Mouse (Mus musculus) heart, embryonic 10.5 days (tissue): ENCODE measurements around the gene Mmp9. TPM values are rescaled to one million over a fixed set of nuclear protein-coding genes. Genes with fewer than 3 reads are reported as not detected.

Experiments
- DNase-seq: peaks from one replicate; pipeline ENCODE4 v3.0.0-alpha.2; 2017; ENCODE audit warnings: low spot score
- H3K27ac ChIP-seq: fragments of 300-500 bp; sonication (generic); 2 replicates; pipeline ENCODE4 v1.5.1; 2016; ENCODE audit warnings: mild to moderate bottlenecking
- H3K27me3 ChIP-seq: fragments of 300-500 bp; sonication (generic); 2 replicates; pipeline ENCODE4 v1.6.1; 2016; ENCODE audit warnings: mild to moderate bottlenecking; ENCODE audit not compliant: poor library complexity, insufficient read depth, severe bottlenecking
- H3K36me3 ChIP-seq: fragments of 300-500 bp; sonication (generic); 2 replicates; pipeline ENCODE4 v1.6.1; 2016; ENCODE audit warnings: mild to moderate bottlenecking, moderate library complexity
- H3K4me1 ChIP-seq: fragments of 300-500 bp; sonication (generic); 2 replicates; pipeline ENCODE4 v1.6.1; 2016; ENCODE audit warnings: mild to moderate bottlenecking
- H3K4me3 ChIP-seq: fragments of 300-500 bp; sonication (generic); 2 replicates; pipeline ENCODE4 v1.5.1; 2016; ENCODE audit warnings: mild to moderate bottlenecking, moderate library complexity
- H3K9me3 ChIP-seq: fragments of 300-500 bp; sonication (generic); 2 replicates; pipeline ENCODE4 v1.6.1; 2016; ENCODE audit warnings: mild to moderate bottlenecking, moderate library complexity
- WGBS: fragments of 180-500 bp; shearing (Covaris S2); methylation state at CpG from one replicate; pipeline ENCODE4 v1.1.7; 2016; 5-methylcytosine and 5-hydroxymethylcytosine counted together
- polyA plus RNA-seq: library from polyadenylated mRNA; unstranded; fragments of >200 nt; fragmentation: Nextera tagmentation; extraction: Ambion mirVana; gene quantifications from 2 replicates; pipeline ENCODE4 v1.2.1, GENCODE M21; 2016

Mmp9 gene
- 0.53 and 1.1 TPM in 2 replicates for polyA plus RNA-seq

DNA sequence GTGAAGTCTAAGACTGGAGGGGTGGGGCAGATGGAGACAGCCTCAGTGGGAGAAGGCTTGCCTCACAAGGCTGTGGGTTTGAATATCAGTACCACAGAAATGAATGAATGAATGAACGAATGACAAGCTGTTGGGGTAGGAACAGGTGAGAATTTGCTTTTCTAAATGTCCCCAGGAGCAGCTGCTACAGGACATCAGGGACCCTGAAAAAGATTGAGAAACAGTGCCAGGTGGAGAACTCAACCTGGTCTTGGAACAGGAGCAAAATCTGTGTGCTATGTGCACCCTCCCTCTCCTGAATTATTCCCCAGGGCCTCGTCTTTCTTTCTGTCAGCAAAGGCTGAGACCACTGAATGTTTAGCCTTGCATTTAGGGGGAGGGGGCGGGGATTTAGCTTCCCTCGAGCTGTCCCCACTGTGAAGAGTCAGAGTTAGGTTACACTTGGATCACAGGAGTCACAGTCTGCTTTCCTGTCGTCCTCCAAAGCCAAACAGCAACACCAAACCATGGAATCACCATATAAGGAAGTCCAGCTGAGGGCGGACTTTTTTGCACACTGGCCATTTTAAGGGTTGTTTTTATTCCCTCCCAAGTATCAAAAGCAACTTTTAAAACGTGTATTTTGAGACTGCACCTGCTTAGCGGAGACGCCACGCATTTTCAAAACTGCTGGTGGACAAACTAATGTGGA lies at the start of gene Mmp9:
Gene Mmp9 (plus strand): TSS at position 641 of the 691 bp plus-strand sequence.
- no peak for DNase-seq
- no peaks in the 10 kb centered on the region for H3K36me3 ChIP-seq
- H3K27ac ChIP-seq: no peak within 1 kb of the TSS
- 20% methylated on average over 10 of the region's 10 CpGs for WGBS
- H3K4me3 ChIP-seq: no peak within 1 kb of the TSS
- peaks cover 35% of the 10 kb centered on the region for H3K4me1 ChIP-seq
- no peaks in the 10 kb centered on the region for H3K9me3 ChIP-seq
- peaks cover 63% of the 10 kb centered on the region for H3K27me3 ChIP-seq

DNA sequence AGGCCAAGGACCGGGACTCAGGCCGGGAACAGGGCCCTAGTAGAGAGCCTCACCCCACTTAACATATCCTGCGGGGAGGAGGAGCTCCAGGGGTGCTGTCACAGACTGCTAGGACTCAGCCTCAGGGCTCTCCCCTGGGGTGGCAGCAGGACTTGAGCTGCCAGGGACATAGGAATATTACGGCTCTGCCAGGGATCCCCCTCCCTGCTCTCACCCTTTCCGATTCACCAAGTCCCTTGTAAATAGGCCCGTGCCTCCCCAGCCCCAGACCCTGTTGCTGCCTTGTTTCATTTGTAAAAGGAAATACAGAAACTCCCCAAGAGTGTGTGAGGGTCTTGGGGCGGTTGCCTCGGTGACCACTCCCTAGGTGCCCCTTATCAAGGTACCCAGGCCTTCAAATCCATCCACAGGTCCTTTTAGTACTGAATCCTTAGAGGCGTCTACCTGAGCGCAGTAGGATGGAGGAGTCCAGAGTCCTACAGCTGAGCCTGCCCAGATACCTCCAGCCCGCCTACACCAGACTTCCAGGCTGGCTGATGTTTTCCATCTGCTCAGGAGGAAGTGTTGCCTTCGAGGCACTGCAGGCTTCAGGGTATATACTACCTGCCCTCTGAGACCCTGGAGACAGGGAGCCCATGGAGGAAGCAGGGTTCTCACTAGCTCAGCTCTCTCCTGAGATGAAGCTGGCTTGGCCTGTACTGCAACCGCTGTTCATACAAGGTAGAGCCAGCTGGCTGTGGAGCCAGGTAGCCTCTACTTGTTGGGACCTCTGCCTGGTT lies 49.3 kb upstream of the Mmp9 start:
- H3K4me1 ChIP-seq: peaks cover 6% of the 10 kb centered on the region; the same call in 1 of the 2 replicates
- H3K27ac ChIP-seq: no peak overlapping the region
- no peaks in the 10 kb centered on the region for H3K9me3 ChIP-seq
- no peaks in the 10 kb centered on the region for H3K27me3 ChIP-seq
- WGBS: 86% methylated on average over 13 of the region's 13 CpGs
- peaks cover 100% of the 10 kb centered on the region for H3K36me3 ChIP-seq
- no peak for DNase-seq
- H3K4me3 ChIP-seq: no peak overlapping the region

DNA sequence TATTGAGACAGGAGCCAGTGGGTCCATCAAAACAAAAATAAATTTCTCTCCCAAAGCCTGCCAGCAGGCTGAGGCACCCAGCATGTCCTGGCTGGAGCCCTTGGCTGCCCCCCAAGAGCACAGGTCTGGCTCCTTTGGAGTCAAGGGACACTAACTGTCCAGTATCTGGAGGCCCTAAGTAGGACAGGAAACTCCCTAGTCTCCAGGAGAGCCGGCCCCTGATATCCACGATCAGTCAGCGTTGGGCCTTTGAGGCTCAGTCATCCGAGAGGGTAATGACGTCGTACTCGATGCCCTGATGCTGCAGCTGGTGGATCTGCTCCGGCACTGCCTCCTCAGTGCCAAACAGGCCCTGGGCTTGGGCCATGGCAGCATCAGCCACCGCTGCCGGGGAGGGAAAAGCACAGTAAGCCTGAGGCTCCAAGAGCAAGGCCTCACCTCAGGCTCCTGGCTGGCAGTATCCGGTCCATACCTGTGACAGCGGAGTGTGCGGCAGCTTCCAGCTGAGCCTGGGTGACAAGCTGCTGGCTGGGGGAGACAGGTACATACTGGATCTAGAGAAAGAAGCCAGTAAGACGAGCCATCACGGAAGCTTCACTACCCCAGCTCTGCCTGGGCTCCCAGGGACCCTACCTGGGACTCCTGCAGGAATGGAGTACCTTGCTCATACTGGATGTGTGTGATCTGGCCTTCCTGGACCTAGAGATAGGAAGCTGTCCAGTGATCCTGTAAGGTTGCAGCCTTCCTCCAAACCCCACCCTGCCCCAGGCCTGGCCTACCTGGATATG lies 48.5 kb upstream of the Mmp9 start:
- no peaks in the 10 kb centered on the region for H3K9me3 ChIP-seq
- WGBS: 85% methylated on average over 15 of the region's 15 CpGs
- H3K4me1 ChIP-seq: peaks cover 6% of the 10 kb centered on the region; the same call in 1 of the 2 replicates
- DNase-seq: no peak
- H3K36me3 ChIP-seq: peaks cover 100% of the 10 kb centered on the region
- H3K4me3 ChIP-seq: no peak overlapping the region
- H3K27me3 ChIP-seq: no peaks in the 10 kb centered on the region
- H3K27ac ChIP-seq: no peak overlapping the region

DNA sequence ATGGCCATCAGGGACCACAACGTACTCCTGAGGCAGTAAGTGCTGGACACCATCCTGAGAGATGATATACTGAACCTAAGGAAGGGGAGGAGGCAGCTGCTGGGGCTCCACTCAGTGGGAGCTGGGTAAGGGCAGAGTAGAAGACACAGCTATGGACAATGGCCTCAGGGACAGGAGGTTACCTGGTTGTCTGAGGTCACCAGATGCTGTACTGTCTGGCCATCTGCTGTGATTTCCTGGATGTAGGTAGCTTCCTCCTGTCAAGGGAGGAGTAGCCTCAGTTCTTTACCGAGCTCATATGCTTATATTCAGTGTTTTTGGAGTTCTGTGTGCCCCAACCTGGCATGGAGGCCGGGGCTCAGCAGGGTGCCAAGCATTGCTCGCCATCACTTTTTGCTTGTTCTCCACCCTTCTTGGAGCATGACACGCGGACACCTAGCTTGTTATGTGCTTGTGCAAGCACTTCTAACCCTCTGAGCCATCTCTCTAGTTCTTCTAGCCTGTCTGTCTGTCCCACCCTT lies 47.8 kb upstream of the Mmp9 start:
- no peaks in the 10 kb centered on the region for H3K9me3 ChIP-seq
- peaks cover 100% of the 10 kb centered on the region for H3K36me3 ChIP-seq
- no peak for DNase-seq
- H3K4me1 ChIP-seq: peaks cover 6% of the 10 kb centered on the region; the same call in 1 of the 2 replicates
- H3K27me3 ChIP-seq: no peaks in the 10 kb centered on the region
- H3K27ac ChIP-seq: no peak overlapping the region
- no peak overlapping the region for H3K4me3 ChIP-seq
- 97% methylated on average over 6 of the region's 6 CpGs for WGBS

DNA sequence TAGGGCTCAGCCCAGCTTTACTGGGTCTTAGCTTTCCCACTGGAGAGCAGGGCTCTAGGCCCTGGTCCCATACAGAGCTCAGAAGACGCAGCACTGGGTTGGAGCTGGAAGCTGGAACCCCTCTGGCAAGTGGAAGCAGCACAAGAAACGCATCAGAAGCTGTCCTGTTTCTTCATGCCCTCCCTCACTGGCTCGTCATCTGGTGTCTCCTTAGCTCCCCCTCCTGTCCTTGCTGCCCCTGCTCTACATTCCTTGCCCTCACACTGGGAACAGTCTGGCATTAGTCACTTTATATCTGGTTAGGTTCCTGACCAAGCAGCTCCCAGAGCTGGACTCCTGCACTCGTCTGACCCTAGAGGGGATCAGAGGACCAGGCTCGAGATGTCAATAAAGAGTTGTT lies 46.5 kb upstream of the Mmp9 start:
- Histone ChIP-seq H3K4me1 (peaks cover 5% of the 10 kb centered on the region; the same call in 1 of the 2 replicates), H3K4me3 (no peak overlapping the region), H3K27me3 (no peaks in the 10 kb centered on the region), H3K27ac (no peak overlapping the region), H3K36me3 (peaks cover 100% of the 10 kb centered on the region), H3K9me3 (no peaks in the 10 kb centered on the region)
- WGBS: 72% methylated on average over 5 of the region's 5 CpGs
- no peak for DNase-seq

DNA sequence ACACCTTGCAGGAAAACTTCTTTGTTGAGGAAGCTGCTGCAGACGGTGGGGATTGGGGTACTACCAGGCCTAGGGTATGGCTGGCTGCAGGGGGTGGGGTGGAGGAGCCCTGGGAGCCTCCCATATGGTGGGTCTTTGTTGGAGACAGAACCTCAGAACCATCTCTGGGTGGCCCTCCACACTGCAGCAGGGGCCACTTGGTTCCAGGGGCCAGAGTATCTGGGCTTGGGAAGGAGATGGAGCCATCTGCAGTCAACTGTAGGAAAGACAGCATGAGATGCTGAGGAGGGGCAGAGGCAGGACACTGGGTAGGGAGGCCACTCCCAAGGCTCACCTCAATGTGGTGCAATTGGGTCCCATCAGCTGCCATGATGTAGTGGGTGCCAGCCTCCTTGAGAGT lies 45.9 kb upstream of the Mmp9 start:
- H3K4me1 ChIP-seq: no peaks in the 10 kb centered on the region
- H3K9me3 ChIP-seq: no peaks in the 10 kb centered on the region
- no peak overlapping the region for H3K4me3 ChIP-seq
- peaks cover 100% of the 10 kb centered on the region for H3K36me3 ChIP-seq
- 84% methylated on average over 1 of the region's 1 CpGs for WGBS
- no peak overlapping the region for H3K27ac ChIP-seq
- no peaks in the 10 kb centered on the region for H3K27me3 ChIP-seq
- no peak for DNase-seq

DNA sequence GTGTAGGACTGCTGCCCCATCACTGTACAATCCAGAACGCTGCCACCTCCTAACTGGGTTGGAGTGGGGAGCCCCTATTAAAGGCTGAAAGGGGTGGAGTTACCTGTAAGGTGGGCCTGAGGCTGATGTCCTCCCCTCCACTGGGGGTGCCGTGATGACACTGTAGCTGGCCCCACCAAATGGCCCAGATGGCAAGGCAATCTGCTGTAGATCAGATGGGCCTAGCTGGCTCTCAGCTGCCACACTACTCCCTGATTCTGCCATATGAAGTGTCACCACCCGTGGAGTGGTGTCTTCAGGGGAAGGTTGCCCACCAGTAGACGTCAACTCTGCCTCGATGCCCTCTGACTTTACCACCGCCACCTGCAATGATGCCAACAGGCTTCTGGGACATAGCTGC lies 44.7 kb upstream of the Mmp9 start:
- 90% methylated on average over 6 of the region's 6 CpGs for WGBS
- Histone ChIP-seq H3K4me1 (no peaks in the 10 kb centered on the region), H3K9me3 (no peaks in the 10 kb centered on the region), H3K27me3 (no peaks in the 10 kb centered on the region), H3K36me3 (peaks cover 100% of the 10 kb centered on the region), H3K4me3 (no peak overlapping the region), H3K27ac (no peak overlapping the region)
- DNase-seq: no peak

DNA sequence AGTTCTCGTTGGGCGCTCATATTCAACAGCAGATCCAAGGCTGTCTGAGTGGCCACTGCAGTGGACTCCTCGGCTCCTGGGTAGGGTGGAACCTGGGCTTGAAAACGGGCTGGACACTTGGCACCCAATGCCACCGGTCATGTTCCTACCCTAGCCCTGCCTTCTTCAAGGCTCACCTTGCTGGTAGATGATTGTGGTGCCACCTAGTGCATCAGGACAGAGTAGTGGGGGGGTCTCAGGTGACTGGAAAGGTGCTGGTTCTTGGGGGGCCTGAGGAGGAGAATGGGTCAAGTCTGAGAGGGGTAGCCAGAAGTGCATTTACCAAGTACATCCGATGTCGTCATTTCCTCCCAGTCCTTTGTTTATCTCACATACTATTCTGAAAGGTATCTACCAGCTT lies 42.6 kb upstream of the Mmp9 start:
- H3K9me3 ChIP-seq: no peaks in the 10 kb centered on the region
- no peaks in the 10 kb centered on the region for H3K4me1 ChIP-seq
- H3K27ac ChIP-seq: no peak overlapping the region
- H3K4me3 ChIP-seq: no peak overlapping the region
- no peak for DNase-seq
- no peaks in the 10 kb centered on the region for H3K27me3 ChIP-seq
- peaks cover 100% of the 10 kb centered on the region for H3K36me3 ChIP-seq
- 91% methylated on average over 7 of the region's 7 CpGs for WGBS

DNA sequence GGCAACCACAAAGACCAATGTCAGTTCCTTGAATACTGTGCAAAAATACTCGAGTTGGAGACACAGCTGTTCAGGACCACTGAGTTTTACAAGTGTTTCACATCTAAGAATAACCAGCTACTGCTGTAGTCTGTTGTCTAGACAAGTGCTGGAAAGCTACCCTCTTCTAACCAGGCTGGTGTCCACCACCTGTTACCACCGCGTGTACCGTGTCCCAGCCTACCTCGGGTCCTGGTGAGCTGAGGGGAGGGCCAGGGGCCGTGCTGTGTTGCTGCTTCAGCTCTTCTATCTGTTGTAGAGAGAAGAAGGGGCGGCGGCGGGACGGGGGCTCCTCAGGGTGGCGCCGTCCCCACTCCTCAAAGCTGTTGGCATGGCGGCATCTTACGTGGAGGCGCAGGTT lies 41.5 kb upstream of the Mmp9 start:
- 90% methylated on average over 15 of the region's 15 CpGs for WGBS
- Histone ChIP-seq H3K4me3 (no peak overlapping the region), H3K27me3 (no peaks in the 10 kb centered on the region), H3K27ac (no peak overlapping the region), H3K9me3 (no peaks in the 10 kb centered on the region), H3K36me3 (peaks cover 100% of the 10 kb centered on the region), H3K4me1 (no peaks in the 10 kb centered on the region)
- no peak for DNase-seq

DNA sequence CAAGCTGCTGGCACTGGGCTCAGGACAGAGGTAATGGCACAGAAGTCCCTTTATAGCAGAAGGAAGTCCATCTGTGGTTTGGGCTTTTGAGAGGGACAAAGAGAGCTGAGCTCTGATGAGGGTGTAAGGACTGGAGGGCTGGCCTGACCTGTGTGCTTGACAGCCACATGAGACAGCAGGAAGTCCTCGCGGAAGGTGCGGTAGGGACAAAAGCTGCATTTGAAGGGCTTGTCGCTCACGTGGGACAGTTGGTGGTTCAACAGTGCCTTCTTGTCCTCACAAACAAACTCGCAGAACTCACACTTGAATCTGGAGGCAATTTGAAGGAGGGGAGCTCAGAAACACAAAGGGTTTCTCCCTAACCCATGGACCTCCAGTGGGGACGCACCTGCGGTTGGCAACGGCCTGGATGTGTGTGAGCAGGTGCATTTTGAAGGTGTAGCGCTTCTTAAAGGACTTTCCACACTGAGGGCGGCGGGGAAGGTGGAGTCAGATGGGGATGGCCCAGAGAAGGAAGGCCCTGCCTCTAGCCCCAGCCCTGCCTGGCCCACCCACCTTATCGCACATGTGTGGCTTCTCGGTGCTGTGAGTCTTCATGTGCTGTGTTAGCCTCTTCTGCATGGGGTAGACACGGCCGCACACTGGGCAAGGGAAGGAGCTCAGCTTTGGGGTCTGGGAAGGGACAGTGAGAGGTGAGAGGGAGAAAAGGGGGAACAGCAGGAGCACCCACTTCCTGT lies 40.7 kb upstream of the Mmp9 start:
- no peaks in the 10 kb centered on the region for H3K27me3 ChIP-seq
- no peaks in the 10 kb centered on the region for H3K9me3 ChIP-seq
- H3K4me1 ChIP-seq: no peaks in the 10 kb centered on the region
- no peak for DNase-seq
- no peak overlapping the region for H3K27ac ChIP-seq
- 94% methylated on average over 16 of the region's 16 CpGs for WGBS
- H3K36me3 ChIP-seq: peaks cover 100% of the 10 kb centered on the region
- no peak overlapping the region for H3K4me3 ChIP-seq

DNA sequence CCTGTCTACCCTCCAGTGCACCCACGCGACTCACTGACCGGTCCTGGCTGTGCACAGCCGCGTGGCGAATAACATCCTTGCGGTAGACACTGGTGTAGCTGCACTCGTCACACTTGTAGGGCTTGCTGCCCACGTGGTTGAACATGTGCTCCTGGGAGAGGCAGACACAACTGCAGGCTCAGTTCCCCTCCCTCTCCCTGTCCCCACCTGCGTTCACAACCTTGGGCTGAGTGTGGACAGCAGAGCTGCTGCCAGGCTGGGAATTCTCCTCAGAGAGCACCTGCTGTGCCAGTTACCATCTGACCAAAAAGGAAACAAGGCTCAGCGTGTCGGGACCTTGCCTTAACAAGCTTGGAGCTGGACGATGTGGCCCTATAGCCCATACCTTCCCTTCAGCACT lies 39.2 kb upstream of the Mmp9 start:
- Histone ChIP-seq H3K9me3 (peaks cover 6% of the 10 kb centered on the region), H3K36me3 (peaks cover 100% of the 10 kb centered on the region), H3K4me3 (no peak overlapping the region), H3K27me3 (no peaks in the 10 kb centered on the region), H3K4me1 (no peaks in the 10 kb centered on the region), H3K27ac (no peak overlapping the region)
- no peak for DNase-seq
- WGBS: 94% methylated on average over 13 of the region's 13 CpGs

DNA sequence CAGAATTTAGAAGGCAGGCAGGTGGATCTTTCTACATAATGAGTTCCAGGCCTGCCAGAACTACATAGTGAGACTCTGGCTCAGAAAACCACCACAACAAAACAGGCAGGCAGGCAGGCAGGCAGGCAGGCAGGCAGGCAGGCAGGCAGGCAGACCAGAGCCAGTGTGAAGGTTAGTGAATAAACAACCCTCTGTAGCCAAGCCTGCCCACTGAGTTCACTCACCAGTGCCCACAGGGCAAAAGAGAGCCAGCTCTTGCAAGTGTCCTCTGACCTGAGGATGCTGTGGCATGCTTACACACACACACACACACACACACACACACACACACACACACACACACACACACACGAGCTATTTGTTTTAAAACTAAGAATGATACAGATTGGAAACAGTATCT lies 37.1 kb upstream of the Mmp9 start:
- no peaks in the 10 kb centered on the region for H3K27me3 ChIP-seq
- peaks cover 100% of the 10 kb centered on the region for H3K36me3 ChIP-seq
- no peaks in the 10 kb centered on the region for H3K4me1 ChIP-seq
- no peak for DNase-seq
- no peak overlapping the region for H3K27ac ChIP-seq
- WGBS: 100% methylated on average over 1 of the region's 1 CpGs
- no peak overlapping the region for H3K4me3 ChIP-seq
- peaks cover 6% of the 10 kb centered on the region for H3K9me3 ChIP-seq
